In the genomic region with DNA sequence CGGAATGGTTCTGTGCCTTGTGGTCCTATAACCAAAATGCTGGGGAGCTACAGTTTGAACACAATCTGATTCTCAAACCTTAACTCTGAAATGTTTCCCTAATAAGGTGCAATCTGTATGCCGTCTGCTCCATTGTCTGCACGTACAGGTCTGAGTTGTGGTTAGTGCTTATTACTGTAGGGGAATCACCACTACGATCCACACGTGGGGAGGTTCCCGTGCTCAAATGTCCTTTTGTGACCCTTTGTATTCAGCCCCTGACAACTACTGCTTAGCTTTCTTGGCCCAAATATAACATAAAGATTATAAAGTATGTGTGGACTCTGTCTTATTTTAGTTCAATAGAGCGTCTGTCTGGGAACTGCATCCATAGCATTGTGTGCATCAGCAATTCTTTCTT, we compare ENCODE assay signal across 49 mouse cellular contexts. TPM values are rescaled to one million over a fixed set of nuclear protein-coding genes. Genes with fewer than 3 reads are reported as not detected.
"Had no signal": no experiment of that assay in that cellular context is flagged by ENCODE, and none has a peak within 500 bp of the region (broad histone marks: within the 10 kb centered on the region; RNA-seq: fewer than 3 reads in every experiment).

No protein-coding gene starts in this region.

- H3K4me2 ChIP-seq: heart, embryonic 11.5 days; heart, embryonic 12.5 days; heart, embryonic 13.5 days; heart, embryonic 15.5 days; hindbrain, embryonic 12.5 days; hindbrain, embryonic 13.5 days; hindbrain, embryonic 14.5 days; hindbrain, embryonic 15.5 days; intestine, embryonic 15.5 days; kidney, embryonic 15.5 days had no signal

- H3K9ac ChIP-seq: heart, embryonic 12.5 days; heart, embryonic 13.5 days; heart, embryonic 15.5 days; hindbrain, embryonic 12.5 days; hindbrain, embryonic 13.5 days; hindbrain, embryonic 14.5 days; hindbrain, embryonic 15.5 days; intestine, embryonic 15.5 days; kidney, embryonic 15.5 days had no signal

- H3K9me3 ChIP-seq: heart, embryonic 10.5 days; heart, embryonic 12.5 days; heart, embryonic 13.5 days; heart, embryonic 15.5 days; hindbrain, embryonic 10.5 days; hindbrain, embryonic 12.5 days; hindbrain, embryonic 13.5 days; hindbrain, embryonic 15.5 days; intestine, embryonic 15.5 days; kidney, embryonic 15.5 days had no signal

- H3K36me3 ChIP-seq: heart, embryonic 10.5 days; heart, embryonic 12.5 days; heart, embryonic 13.5 days; heart, embryonic 15.5 days; hindbrain, embryonic 10.5 days; hindbrain, embryonic 12.5 days; hindbrain, embryonic 13.5 days; hindbrain, embryonic 15.5 days; intestine, embryonic 15.5 days; kidney, embryonic 15.5 days had no signal

- DNase-seq: heart, postnatal 10 days; heart, postnatal 14 days; heart, postnatal 36 days; heart, postnatal 4 days; kidney, adult 11 months; kidney, adult 18-20 months; kidney, adult 2 months; kidney, adult 8-10 months; kidney, adult 9 months; kidney, postnatal 10 days; kidney, postnatal 14 days; kidney, postnatal 25 days; kidney, postnatal 36 days; kidney, postnatal 4 days; layer of hippocampus, adult 9-11 months; layer of hippocampus, postnatal 36 days had no signal

- H3K4me1 ChIP-seq: heart, embryonic 12.5 days; heart, embryonic 13.5 days; hindbrain, embryonic 10.5 days; hindbrain, embryonic 12.5 days; hindbrain, embryonic 13.5 days; hindbrain, embryonic 15.5 days; intestine, embryonic 15.5 days; kidney, embryonic 15.5 days had no signal

- ATAC-seq: hindbrain, embryonic 16.5 days; hindbrain, postnatal 0 days; inflammation-experienced regulatory T-cells, adult 6 months; intestine, embryonic 15.5 days; intestine, embryonic 16.5 days; intestine, postnatal 0 days had no signal

- H3K27me3 ChIP-seq: heart, embryonic 12.5 days; heart, embryonic 13.5 days; heart, embryonic 15.5 days; hindbrain, embryonic 12.5 days; hindbrain, embryonic 13.5 days; hindbrain, embryonic 15.5 days; intestine, embryonic 15.5 days; kidney, embryonic 15.5 days had no signal

- H3K27ac ChIP-seq: heart, embryonic 10.5 days; heart, embryonic 13.5 days; heart, embryonic 15.5 days; hindbrain, embryonic 10.5 days; hindbrain, embryonic 12.5 days; hindbrain, embryonic 13.5 days; hindbrain, embryonic 14.5 days; hindbrain, embryonic 15.5 days; hindbrain, postnatal 0 days; intestine, embryonic 15.5 days; kidney, embryonic 15.5 days; kidney, postnatal 0 days; left cerebral cortex, adult 2 months had no signal

- H3K4me3 ChIP-seq: heart, embryonic 10.5 days; heart, embryonic 12.5 days; heart, embryonic 13.5 days; heart, embryonic 15.5 days; hindbrain, embryonic 10.5 days; hindbrain, embryonic 12.5 days; hindbrain, embryonic 13.5 days; hindbrain, embryonic 15.5 days; intestine, embryonic 15.5 days; kidney, embryonic 15.5 days; layer of hippocampus, adult 2 months; left cerebral cortex, adult 2 months had no signal

RNA-seq across cellular contexts. Expression of a gene that starts 29.1 kb away (rescaled TPM):
- total RNA-seq: heart, postnatal 10 days; heart, postnatal 14 days; heart, postnatal 36 days; heart, postnatal 4 days; hematopoietic stem cell, adult 5-6 weeks; hindbrain, postnatal 0 days; layer of hippocampus, adult 18-20 months; layer of hippocampus, adult 2 months; layer of hippocampus, adult 8-10 months; layer of hippocampus, postnatal 10 days; layer of hippocampus, postnatal 14 days; layer of hippocampus, postnatal 25 days; layer of hippocampus, postnatal 36 days; left cerebral cortex, adult 18-20 months; left cerebral cortex, adult 2 months had no signal
- polyA plus RNA-seq: heart, embryonic 13.5 days; heart, embryonic 15.5 days; heart, postnatal 0 days; hindbrain, embryonic 10.5 days; hindbrain, embryonic 11.5 days; hindbrain, embryonic 12.5 days; hindbrain, embryonic 13.5 days; hindbrain, embryonic 14.5 days; hindbrain, embryonic 15.5 days; hindbrain, embryonic 16.5 days; hindbrain, postnatal 0 days; inflammation-experienced regulatory T-cells, adult 6 months; intestine, embryonic 14.5 days; intestine, embryonic 15.5 days; intestine, embryonic 16.5 days; kidney, embryonic 14.5 days; kidney, embryonic 15.5 days; kidney, embryonic 16.5 days; large intestine, adult 2 months had no signal
